Mouse (Mus musculus) myocyte (in vitro differentiated cells): ENCODE measurements around the gene Smg6.

Experiments used
- CEBPB ChIP-seq: IDR thresholded peaks from 2 replicates; pipeline ENCODE4 v1.6.1; 2011; ENCODE audit warnings: mild to moderate bottlenecking, moderate library complexity; ENCODE audit not compliant: poor library complexity, insufficient read depth, severe bottlenecking
- E2F4 ChIP-seq: IDR thresholded peaks from one replicate; pipeline ENCODE4 v1.6.1; 2011; ENCODE audit warnings: mild to moderate bottlenecking, control low read depth, moderate library complexity; ENCODE audit not compliant: insufficient read depth
- MAX ChIP-seq: IDR thresholded peaks from one replicate; pipeline ENCODE4 v1.6.1; 2011; ENCODE audit warnings: low read depth, mild to moderate bottlenecking, control low read depth
- MYOD1 ChIP-seq, 3 experiments: IDR thresholded peaks; one replicate each; pipeline ENCODE4 v1.6.1; 2011; ENCODE audit warnings: control low read depth in 2 of 3, low read depth in 2 of 3, mild to moderate bottlenecking in 2 of 3, moderate library complexity in 1 of 3; ENCODE audit not compliant: insufficient read length in 2 of 3, control insufficient read depth in 1 of 3
- MYOG ChIP-seq, 3 experiments: IDR thresholded peaks; one replicate each; pipeline ENCODE4 v1.6.1; 2011; ENCODE audit warnings: control low read depth in 2 of 3, low read depth in 2 of 3, mild to moderate bottlenecking in 2 of 3; ENCODE audit not compliant: insufficient read length in 2 of 3, control insufficient read depth in 1 of 3, insufficient read depth in 1 of 3
- POLR2A ChIP-seq: IDR thresholded peaks from one replicate; pipeline ENCODE4 v1.6.1; 2011; ENCODE audit warnings: low read depth, mild to moderate bottlenecking, control low read depth, moderate library complexity; ENCODE audit not compliant: insufficient read length
- POLR2AphosphoS2 ChIP-seq: IDR thresholded peaks from one replicate; pipeline ENCODE4 v1.6.1; 2011; ENCODE audit warnings: low read depth, control low read depth; ENCODE audit not compliant: insufficient read length
- TCF12 ChIP-seq: IDR thresholded peaks from one replicate; pipeline ENCODE4 v1.6.1; 2011; ENCODE audit warnings: mild to moderate bottlenecking, control low read depth; ENCODE audit not compliant: poor library complexity, insufficient read depth, severe bottlenecking
- TCF3 ChIP-seq: IDR thresholded peaks from one replicate; pipeline ENCODE4 v1.6.1; 2011; ENCODE audit warnings: low read depth, control low read depth; ENCODE audit not compliant: insufficient read length
- USF1 ChIP-seq: IDR thresholded peaks from one replicate; pipeline ENCODE4 v1.6.1; 2011; ENCODE audit warnings: low read depth, mild to moderate bottlenecking, control low read depth, moderate library complexity

DNA sequence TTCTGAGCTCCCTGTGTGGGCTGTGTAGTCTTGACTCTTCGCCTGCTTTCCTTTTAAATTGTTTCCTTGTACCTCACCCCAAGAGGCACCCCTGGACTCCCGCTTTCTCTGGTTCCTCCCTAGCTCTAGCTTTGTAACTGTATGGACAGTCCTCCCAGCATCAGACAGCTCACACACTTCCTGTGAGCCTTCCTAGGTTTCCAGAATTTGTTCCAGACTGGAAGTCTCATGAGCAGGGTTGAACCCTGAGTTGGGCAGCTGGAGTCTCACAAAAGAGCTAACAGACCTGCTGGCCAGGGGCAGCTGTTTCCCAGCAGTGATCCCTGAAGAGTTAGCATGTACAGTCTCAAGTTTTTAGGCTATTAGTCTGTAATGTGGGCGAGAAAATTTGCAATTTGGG lies 118.7 kb downstream of the Smg6 start:
- no peak for TF ChIP-seq CEBPB
- TF ChIP-seq POLR2A = no peak
- no peak for TF ChIP-seq USF1
- TF ChIP-seq MAX = no peak
- no peak for TF ChIP-seq POLR2AphosphoS2
- TF ChIP-seq MYOD1 (IDR thresholded peaks at IDR 0.05; ENCODE audit: control insufficient read depth in 1 of 3, insufficient read length in 2 of 3, low read depth in 2 of 3) = no peak
- TF ChIP-seq E2F4 = no peak
- no peak for TF ChIP-seq TCF12
- TF ChIP-seq MYOG (IDR thresholded peaks at IDR 0.05; ENCODE audit: control insufficient read depth in 1 of 3, insufficient read depth in 1 of 3, insufficient read length in 2 of 3, low read depth in 2 of 3) = no peak
- no peak for TF ChIP-seq TCF3
